7 mouse cellular contexts compared by ENCODE assay signal in genomic region chr8:119824809-119825273, GRCm38 (mm10). TPM values are rescaled to one million over a fixed set of nuclear protein-coding genes. Genes with fewer than 3 reads are reported as not detected.
A peak's percentile ranks its signal among the peaks of the same experiment; 100 is the strongest.
DNase-seq lines count a peak whose midpoint lies in the region; ATAC-seq and TF ChIP-seq lines count a peak whose summit lies in the region.

No protein-coding gene starts in this region.

- no peak overlapping the region for H3K4me3 ChIP-seq in lung, postnatal 0 days (ENCODE audit: low read depth, low read length)
- no peak overlapping the region for H3K4me3 ChIP-seq in thymus, adult 2 months (ENCODE audit: control insufficient read depth, insufficient read depth, low read length)

- TF ChIP-seq POLR2A in thymus, adult 2 months (IDR thresholded peaks at IDR 0.05; ENCODE audit: control insufficient read depth, extremely low read depth, insufficient read depth, low read length, poor library complexity): no peak

- H3K27me3 ChIP-seq in lung, postnatal 0 days (replicated peaks; ENCODE audit: insufficient read depth, low read length): no peaks in the 10 kb centered on the region
- H3K27me3 ChIP-seq in thymus, adult 2 months (ENCODE audit: control insufficient read depth, insufficient read depth, low read length): no peaks in the 10 kb centered on the region; the same call in 1 of the 2 replicates

- DNase-seq in CD4-positive helper T cell, adult 2 months (ENCODE audit: low read depth, low spot score): peak; percentile 50
- peak; percentile 33 for DNase-seq in adipocyte (ENCODE audit: low spot score)
- peak; percentile 58 to 60 for DNase-seq in kidney, adult 8-10 months
- DNase-seq in lung, postnatal 0 days (ENCODE audit: low spot score): peak; percentile 77
- DNase-seq in thymus, adult 2 months: no peak
- DNase-seq in layer of hippocampus, adult 18-20 months (ENCODE audit: low spot score in 2 of 2): no peak
- DNase-seq in adrenal gland, postnatal 36 days: no peak

- H3K4me2 ChIP-seq in lung, postnatal 0 days (replicated peaks; ENCODE audit: low read depth, low read length): no peak overlapping the region

- H3K36me3 ChIP-seq in lung, postnatal 0 days (ENCODE audit: insufficient read depth, low read length): no peaks in the 10 kb centered on the region
- H3K36me3 ChIP-seq in thymus, adult 2 months (ENCODE audit: control insufficient read depth, insufficient read depth, low read length): no peaks in the 10 kb centered on the region

- H3K27ac ChIP-seq in lung, postnatal 0 days (ENCODE audit: low read length): no peak overlapping the region
- no peak overlapping the region for H3K27ac ChIP-seq in thymus, adult 2 months (ENCODE audit: control insufficient read depth, insufficient read depth, low read length)

- no peaks in the 10 kb centered on the region for H3K9me3 ChIP-seq in lung, postnatal 0 days (ENCODE audit: low read length)

- peak; percentile 49 for ATAC-seq in lung, postnatal 0 days

- TF ChIP-seq EP300 in lung, postnatal 0 days (IDR thresholded peaks at IDR 0.05): no peak

- 44% methylated on average over 11 of the region's 11 CpGs for WGBS in lung, postnatal 0 days
- WGBS in thymus, adult 2 months: 54% methylated on average over 11 of the region's 11 CpGs

- H3K4me1 ChIP-seq in lung, postnatal 0 days (ENCODE audit: insufficient read depth, low read depth, low read length): peaks cover 9% of the 10 kb centered on the region
- H3K4me1 ChIP-seq in thymus, adult 2 months (replicated peaks; ENCODE audit: control insufficient read depth, insufficient read depth, low read length): peaks cover 43% of the 10 kb centered on the region

- H3K9ac ChIP-seq in lung, postnatal 0 days (replicated peaks; ENCODE audit: low read depth): no peak overlapping the region

- no peak for TF ChIP-seq CTCF in lung, postnatal 0 days (IDR thresholded peaks at IDR 0.05)
- TF ChIP-seq CTCF in thymus, adult 2 months (IDR thresholded peaks at IDR 0.05; ENCODE audit: borderline replicate concordance, control insufficient read depth, extremely low read depth, insufficient read depth, low read length, poor library complexity): no peak

RNA-seq across cellular contexts. Expression of gene Cotl1, which starts 15.5 kb away (rescaled TPM):
- 54.3 and 54.6 TPM in 2 replicates for polyA plus RNA-seq in lung, postnatal 0 days (2015; fragmentation: Nextera tagmentation; extraction: Ambion mirVana)
- 428 and 476 TPM in 2 replicates for polyA plus RNA-seq in thymus, adult 2 months (2012; rRNA removed)
- 100 to 1,000 TPM; 151 to 155 TPM for total RNA-seq in layer of hippocampus, adult 18-20 months (2021)
- total RNA-seq in adrenal gland, postnatal 36 days (2021): 10 to 100 TPM; 44.4 to 51.3 TPM

RNA-seq across cellular contexts. Expression of gene Klhl36, which starts 37.2 kb away (rescaled TPM):
- polyA plus RNA-seq in lung, postnatal 0 days (2015; fragmentation: Nextera tagmentation; extraction: Ambion mirVana): 11.4 and 11.6 TPM in 2 replicates
- 41.8 and 51.0 TPM in 2 replicates for polyA plus RNA-seq in thymus, adult 2 months (2012; rRNA removed)
- 1 to 10 TPM; 8.1 to 8.6 TPM for total RNA-seq in layer of hippocampus, adult 18-20 months (2021)
- 1 to 10 TPM; 5.0 to 10.0 TPM for total RNA-seq in adrenal gland, postnatal 36 days (2021)

RNA-seq across cellular contexts. Expression of gene Tldc1, which starts 46.6 kb away (rescaled TPM):
- polyA plus RNA-seq in lung, postnatal 0 days (2015; fragmentation: Nextera tagmentation; extraction: Ambion mirVana): 7.9 and 9.7 TPM in 2 replicates
- polyA plus RNA-seq in thymus, adult 2 months (2012; rRNA removed): 13.9 and 14.0 TPM in 2 replicates
- total RNA-seq in layer of hippocampus, adult 18-20 months (2021): 10 to 100 TPM; 13.8 to 15.1 TPM
- total RNA-seq in adrenal gland, postnatal 36 days (2021): 10 to 100 TPM; 11.0 to 17.4 TPM

Comparison
In these comparisons a context has a peak if more than half of its experiments do, and no peak if none do; other contexts are left out.
1. DNase-seq: peak in CD4-positive helper T cell, adult 2 months (single experiment), adipocyte (single experiment), kidney, adult 8-10 months (2 of 2) and lung, postnatal 0 days (single experiment); none in thymus, adult 2 months (single experiment), layer of hippocampus, adult 18-20 months (0 of 2) and adrenal gland, postnatal 36 days (0 of 2).